Mouse (Mus musculus) lung, adult 2 months (tissue): ENCODE results near the gene Slc25a29.

ENCODE experiments used
- CTCF ChIP-seq: fragments of 200-500 bp; IDR thresholded peaks from 2 replicates; pipeline ENCODE4 v1.5.1; 2011; ENCODE audit warnings: mild to moderate bottlenecking, low read length, control low read depth; ENCODE audit not compliant: insufficient read depth
- POLR2A ChIP-seq: fragments of 200-500 bp; IDR thresholded peaks from 2 replicates; pipeline ENCODE4 v1.6.1; 2011; ENCODE audit warnings: low read depth, mild to moderate bottlenecking, control low read depth, low read length, borderline replicate concordance; ENCODE audit errors: extremely low read depth

- TF ChIP-seq CTCF: no peak
- no peak for TF ChIP-seq POLR2A
These were observed 44.9 kb upstream of the Slc25a29 start for GRCm38 (mm10) chr12:108880606-108881005.
